Mouse (Mus musculus): ENCODE measurements around the gene Iqsec3. TPM values are rescaled to one million over a fixed set of nuclear protein-coding genes. Genes with fewer than 3 reads are reported as not detected.

Gene Iqsec3
- polyA plus RNA-seq, 1 experiment from 2014 or later = not detected

DNA sequence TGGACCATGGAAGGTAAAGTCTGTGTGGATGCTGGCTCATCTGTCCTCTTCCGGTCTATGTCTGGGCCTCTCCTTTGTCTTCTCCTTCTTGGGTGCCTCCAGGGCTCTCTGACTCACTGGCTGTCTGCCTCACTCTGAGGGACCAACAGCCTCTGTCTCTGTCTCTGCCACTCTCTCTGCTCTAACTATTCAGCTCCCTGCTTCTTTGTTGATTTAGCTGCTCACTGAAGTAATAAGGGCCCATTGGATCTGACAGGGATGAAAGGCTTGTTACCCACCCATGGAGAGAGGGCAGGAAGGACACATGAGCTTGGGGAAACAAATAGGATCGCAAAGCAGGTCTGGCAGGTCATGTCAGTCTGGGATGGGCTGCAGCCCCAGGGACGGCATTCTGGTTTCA lies 106.4 kb downstream of the Iqsec3 start:
- no peak for DNase-seq (ENCODE audit: low spot score)

DNA sequence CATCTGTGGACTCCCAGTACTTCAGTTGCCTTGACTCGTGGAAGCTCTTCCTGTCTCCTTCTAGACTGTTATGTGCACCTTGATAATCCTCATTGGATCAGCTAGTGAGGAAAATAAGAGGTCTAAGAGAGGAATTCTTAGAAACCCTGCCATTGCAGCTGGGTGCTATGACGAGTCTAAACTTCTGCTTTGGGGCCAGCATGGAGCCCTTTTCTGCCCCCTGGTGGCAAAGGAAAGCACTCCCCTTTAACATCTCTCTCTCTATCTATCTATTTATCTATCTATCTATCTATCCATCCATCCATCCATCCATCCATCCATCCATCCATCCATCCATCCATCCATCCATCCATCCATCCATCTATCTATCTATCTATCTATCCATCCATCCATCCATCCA lies 106.9 kb downstream of the Iqsec3 start:
- peak; percentile 40 for DNase-seq (ENCODE audit: low spot score)

DNA sequence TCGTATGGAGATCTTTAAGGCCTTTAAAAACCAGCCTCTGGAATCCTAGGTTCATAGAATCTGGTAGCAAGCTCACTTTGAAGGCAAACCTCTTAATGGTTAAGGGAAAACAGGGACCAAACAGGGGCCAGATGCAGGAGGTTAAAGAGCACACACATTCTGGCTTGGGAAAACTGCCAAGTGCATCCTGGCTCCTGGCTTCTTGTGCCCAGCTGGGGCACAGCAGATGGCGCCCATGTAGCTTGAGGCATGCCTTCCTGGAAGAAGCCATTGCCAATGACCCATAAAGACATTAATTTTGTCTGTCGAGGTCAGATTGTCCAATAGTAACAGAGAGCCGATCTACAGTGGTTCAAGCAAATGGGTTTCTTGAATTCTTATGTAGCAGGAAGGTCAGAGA lies 109.5 kb downstream of the Iqsec3 start:
- DNase-seq (ENCODE audit: low spot score) = no peak

DNA sequence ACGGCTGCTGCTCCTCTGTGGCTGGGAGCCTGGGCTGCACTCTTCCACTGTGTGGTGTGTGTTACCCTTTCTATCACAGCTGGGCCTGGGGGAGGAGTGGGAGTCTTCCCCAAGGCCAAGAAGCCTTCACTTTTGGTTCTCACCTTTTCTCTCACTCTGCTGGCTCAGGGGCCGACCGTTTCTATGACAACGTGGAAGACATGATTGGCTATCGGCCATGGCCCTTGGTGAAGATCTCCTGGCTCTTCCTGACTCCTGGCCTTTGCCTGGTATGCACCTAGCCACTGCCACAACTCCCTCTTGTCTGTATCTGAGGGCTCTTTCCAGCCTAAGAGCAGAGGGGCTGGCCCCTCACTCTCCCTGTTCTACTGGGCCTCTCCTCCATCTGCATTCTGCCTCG lies 110.4 kb downstream of the Iqsec3 start:
- no peak for DNase-seq (ENCODE audit: low spot score)

DNA sequence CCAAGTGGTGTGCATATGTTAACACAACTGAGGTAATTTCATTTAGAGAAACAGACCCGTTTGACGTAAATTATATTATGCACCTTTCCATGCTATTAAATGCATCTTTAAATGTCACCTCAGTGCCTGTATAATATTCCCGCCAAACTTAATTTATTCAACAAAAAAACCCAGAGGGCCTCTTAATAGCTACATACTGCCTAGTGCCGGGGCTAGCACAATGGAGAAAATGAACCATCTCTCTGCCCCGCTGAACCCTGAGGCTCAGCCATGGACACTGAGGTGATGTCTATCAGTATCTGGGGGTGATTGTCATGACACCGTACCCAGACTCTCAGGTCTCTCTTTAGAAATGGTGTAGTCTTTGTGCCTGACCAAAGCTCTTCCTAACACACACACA lies 116.2 kb downstream of the Iqsec3 start:
- DNase-seq (ENCODE audit: low spot score) = no peak

DNA sequence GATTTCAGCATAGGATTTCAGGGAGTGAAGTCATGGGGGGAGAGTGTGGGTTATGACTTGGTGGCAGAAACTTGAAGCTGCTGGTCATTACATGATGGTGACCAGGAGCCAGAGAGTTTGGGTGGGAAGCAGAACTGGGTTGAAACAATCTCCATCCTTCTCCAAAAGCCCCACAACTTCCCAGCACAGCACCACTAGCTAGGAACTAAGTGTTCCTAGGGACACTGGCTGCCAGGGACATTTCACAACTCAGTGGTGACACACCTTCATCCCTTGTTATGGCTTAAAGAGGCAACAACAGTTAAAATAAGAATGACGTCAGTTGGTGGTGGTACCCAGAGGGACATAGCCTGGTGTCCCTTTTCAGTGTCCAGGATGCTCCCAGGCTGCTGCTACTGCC lies 117.4 kb downstream of the Iqsec3 start:
- no peak for DNase-seq (ENCODE audit: low spot score)

DNA sequence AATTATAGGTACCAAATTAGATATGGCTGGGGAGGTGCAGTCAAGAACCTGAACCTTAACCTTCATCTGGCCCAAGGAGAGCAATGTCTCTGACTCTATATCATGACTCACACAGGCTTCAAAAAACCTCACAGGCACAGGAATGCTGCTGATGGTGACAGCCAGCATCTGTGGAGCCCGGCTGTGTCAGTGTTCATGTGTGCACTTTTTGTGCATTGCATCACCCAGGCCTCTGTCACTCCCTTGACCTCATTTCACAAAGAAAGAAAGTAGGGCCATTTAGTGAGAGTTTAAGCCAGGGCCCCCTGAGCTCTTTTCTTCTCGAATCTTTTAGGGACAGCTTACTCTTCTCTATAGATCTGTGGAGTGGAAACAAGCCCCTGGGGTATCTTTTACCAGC lies 121.2 kb downstream of the Iqsec3 start:
- DNase-seq (ENCODE audit: low spot score) = no peak

DNA sequence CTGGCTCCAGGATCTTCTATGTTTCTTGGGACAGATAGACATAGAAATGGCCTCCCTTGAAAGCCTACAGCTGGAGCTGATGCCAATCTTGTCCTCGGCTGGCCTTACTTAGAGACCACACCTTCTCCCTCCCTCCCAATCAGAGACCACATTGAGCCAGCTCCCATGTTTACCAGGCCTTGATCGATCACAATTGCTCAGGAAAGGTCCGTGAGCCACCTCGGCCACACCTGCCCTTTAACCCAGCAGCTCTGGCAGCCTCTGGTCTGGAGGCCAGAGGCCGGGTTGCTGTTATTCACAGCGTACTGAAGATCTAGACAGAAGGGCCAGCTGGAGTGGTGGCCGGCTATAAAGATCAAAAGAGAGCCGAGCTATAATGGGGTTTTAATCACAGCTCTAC lies 127.0 kb downstream of the Iqsec3 start:
- DNase-seq (ENCODE audit: low spot score) = no peak

DNA sequence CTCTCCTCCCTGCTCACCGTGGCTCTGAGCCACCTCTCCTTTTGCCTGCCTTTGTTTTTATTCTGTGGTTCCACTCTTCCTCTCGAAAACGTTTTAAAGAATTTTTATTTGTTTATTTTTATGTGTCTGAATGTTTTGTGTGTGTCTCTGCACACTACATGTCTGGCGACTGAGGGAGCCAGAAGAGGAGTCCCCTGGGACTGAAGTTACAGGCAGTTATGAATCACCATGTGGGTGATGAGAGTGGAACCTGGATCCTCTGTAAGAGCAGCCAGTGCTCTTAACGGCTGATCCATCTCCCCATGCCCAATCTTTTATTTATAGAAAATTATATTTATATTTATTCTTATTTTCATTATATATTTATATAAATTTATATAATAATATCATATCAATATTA lies 129.1 kb downstream of the Iqsec3 start:
- no peak for DNase-seq (ENCODE audit: low spot score)

DNA sequence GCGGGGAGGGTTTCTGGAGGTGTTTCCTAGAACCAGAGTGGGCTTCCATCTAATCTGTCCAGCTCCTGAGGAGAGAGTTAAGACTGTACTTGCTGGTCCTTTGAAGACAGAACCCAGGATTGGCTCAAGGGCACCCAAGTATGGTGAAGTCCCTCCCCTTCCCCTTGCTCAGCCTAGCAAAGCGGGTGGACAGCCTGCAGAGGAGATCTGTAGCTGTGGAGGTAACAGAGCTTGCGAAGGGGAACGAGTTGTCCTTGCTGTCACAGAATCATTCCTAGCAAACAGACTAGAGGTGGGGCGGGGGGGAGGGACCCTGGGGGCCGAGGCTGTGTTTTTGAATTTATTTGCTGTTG lies 129.7 kb downstream of the Iqsec3 start:
- no peak for DNase-seq (ENCODE audit: low spot score)

DNA sequence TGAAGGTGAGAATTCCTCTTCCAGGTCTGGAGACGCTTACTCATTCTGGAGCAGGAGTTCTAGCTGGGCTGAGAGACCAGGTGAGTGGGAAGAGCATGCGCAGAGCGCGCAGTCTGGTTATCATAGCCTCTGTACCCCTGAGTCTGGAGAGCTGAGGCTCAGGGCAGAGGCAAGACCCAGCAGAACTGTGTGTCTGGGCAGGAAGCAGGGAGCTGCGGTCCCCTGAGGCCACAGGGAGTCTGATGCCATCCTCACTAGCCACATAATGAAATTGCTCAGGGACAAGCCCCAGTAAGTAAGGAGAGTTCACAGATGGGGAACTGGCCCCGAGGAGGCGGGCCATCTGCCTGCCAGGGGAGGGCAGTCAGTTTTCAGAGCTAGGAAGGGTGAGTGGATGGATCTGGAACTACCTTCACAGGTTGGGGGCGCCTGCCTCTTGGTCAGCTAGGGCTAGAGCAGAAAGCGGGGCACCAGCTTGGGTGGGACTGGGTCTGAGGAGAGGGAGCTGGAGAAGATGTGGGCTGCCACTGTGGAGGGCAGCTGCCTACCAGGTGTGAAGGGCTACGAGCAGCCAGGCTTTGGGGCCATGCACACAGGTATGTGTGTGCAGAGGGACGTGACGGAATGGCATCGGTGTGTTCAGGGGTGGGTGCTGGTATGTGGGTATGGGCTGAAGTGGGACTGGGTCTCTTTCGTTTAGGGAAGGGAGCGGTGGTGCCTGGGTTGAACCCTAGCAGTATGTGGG lies 130.3 kb downstream of the Iqsec3 start, which contains the start of gene Slc6a12:
TSS of gene Slc6a12 (plus strand) at position 51 of the 745 bp plus-strand sequence.
- no peak for DNase-seq (ENCODE audit: low spot score)

DNA sequence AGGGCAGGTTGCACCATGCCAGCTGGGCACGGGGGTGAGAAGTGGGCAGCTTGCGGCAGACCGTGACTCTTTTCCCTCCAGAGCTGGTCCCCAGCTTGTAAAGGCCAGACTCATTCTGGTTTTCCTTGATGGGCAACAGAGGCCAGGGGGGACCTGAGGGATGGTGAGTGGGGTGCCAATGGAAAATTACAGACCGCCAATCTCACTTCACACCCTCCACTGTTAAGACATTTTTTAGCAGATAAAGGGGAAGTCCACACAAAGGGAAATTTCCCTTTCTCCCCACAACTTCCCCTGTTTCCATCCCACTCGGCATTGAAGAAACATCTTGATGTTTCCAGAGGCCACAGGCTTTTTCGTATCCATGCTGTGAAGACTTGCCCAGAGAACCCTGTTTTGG lies 131.8 kb downstream of the Iqsec3 start:
- no peak for DNase-seq (ENCODE audit: low spot score)

DNA sequence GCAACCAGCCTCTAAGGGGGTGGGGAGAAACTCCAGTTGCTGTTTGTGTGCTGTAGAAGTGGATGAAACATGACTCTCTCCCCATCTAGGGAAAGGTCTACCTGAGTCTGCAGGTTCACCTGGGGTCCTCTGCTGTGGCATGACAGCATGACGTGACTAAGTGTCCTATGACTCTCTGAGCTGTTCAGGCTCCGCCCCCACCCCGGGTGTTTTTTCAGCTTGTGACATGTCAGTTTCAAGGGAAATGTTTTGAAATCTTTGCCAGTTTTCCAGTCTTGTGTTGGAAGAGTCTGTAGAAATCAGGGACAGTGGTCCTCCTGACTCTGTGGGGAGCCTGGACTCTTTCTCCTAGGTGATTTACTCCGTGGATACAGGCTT lies 135.0 kb downstream of the Iqsec3 start:
- DNase-seq (ENCODE audit: low spot score) = no peak

DNA sequence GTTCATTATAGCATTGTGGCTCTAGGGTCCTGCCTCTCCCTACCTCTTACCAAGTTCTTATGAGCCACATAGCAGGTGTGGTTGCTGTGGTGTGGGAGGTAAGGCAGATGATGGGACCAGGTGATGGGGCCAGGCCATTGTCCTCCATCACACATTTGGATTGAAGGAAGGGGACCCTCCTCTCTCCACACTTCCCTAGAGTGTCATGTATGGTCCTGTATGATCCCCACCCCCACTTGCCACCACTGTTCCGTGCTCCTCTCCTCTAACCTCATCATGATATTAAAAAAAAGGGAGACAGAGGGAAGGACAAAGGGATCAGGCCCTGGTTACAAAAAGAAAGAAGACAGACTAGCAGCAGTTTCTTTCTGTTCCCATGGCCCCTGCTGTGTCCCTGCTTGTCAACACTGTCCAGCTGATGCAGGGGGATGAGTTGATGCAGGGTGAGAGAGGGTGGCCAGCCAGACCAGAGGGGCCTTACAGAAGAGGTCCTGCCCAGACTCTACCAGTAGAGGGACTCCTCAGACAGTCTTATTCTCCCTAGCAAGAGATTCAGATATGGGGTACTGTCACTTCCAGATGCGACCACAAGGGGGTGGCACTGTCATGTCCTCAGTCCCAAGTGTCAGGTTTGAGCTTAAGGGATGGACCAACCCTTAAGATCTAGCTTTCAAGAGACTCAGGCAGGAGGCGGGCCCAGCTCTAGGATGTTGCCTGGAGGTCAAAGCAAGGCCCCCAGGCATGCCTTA lies 135.5 kb downstream of the Iqsec3 start:
- peak; percentile 86 for DNase-seq (ENCODE audit: low spot score)

DNA sequence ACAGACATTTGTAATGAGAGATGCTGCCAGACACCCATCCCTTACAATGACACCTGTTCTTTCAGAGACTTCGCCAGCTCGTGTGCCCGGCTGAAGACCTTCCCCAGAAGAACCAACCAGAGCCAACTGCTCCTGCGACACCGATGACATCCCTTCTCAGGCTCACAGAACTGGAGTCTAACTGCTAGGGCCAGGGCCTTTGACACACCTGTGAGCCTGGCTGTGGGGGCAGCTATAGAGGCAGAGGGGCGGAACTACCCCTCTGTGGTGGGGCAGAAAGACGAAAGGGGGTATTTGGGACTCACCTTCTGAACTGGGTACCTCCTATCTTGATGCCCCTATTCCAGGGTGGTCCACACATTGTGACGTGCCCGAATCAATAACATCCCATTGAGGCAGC lies 136.2 kb downstream of the Iqsec3 start:
- DNase-seq (ENCODE audit: low spot score) = peak; percentile 11

DNA sequence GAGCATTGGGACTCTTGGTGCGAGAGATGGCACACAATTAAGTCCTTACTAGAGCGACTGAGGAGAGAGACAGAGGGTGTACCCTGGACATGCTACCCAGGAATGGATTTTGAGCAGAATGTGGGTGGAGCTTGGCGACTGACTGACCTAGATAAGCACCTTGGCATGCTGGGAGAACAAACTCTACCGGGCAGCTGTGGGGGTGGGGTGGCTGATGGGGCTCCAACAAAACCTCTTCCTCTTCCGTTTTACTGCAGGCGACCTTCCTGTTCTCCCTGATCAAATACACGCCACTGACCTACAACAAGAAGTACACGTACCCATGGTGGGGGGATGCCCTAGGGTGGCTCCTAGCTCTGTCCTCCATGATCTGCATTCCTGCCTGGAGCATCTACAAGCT lies 136.9 kb downstream of the Iqsec3 start:
- peak; percentile 63 for DNase-seq (ENCODE audit: low spot score)

DNA sequence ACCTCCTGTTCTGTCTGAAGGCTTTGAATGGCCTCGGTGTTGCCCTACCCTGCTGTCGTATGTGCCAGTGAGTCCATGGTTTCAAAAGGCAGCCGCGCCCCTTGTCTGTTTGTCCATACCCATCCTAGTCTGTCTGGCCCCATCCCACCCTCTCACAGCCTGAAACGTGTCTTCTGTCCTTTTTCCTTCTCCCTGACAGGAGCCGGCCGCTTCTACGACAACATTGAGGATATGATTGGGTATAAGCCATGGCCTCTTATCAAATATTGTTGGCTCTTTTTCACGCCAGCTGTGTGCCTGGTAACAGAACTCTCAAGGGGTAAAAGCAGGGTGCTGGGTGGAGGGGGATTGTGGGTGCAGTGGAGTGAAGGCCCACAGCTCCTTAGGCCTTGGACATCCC lies 137.6 kb downstream of the Iqsec3 start:
- no peak for DNase-seq (ENCODE audit: low spot score)

DNA sequence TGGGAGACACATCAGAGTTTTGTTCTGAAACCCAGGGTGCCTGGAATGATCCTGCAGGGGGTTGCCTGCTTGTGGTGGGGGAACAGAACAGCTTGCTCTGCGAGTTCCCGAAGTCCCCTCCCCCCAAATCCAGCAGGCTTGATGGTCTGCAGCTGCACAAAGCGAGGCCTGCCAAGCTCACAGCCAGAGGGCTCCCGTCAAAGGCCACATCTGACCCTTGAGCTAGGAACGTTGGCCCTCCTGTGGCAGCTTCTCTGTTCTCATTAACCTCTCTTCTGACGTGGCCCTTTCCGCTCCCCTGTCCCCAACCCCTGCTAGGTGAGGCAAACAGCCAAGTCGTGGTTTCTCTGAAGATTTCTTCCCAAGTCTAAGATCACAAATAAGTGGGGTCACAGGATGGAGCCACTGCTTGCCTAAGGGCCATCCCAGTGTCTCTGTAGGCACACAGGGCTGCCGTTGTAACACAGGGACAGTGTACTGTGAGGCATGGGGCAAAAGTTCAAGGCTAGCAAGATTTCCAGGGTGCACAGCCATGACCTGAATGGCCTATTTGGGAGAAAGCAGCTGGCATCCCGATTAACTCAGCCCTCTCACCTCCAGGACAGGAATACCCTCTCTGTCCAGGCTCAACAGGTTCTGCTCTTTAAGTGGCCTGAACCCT lies 143.5 kb downstream of the Iqsec3 start:
- no peak for DNase-seq (ENCODE audit: low spot score)

DNA sequence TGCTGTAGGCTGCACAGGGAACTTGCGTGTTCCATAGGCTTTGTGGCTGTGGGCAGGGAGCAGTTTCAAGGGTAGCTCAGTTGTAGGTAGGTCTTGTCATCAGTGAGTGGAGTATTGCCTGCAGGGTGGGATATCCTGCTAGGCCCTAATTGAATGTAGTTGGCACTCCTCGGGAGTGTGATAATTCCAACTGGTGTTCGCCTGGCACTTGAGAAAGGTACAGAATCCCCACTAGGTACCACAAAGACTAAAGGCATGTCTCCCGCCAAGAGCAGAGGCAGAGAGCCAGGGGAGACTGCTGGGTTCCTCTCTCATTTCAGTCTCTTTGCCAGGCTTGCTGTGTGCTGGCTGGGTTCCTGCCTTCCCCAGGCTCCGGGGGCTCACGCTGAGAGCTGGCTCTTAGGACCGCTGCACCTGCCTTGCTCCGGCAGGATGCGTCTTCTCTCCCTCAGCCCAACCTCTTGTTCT lies 145.0 kb downstream of the Iqsec3 start:
- no peak for DNase-seq (ENCODE audit: low spot score)

DNA sequence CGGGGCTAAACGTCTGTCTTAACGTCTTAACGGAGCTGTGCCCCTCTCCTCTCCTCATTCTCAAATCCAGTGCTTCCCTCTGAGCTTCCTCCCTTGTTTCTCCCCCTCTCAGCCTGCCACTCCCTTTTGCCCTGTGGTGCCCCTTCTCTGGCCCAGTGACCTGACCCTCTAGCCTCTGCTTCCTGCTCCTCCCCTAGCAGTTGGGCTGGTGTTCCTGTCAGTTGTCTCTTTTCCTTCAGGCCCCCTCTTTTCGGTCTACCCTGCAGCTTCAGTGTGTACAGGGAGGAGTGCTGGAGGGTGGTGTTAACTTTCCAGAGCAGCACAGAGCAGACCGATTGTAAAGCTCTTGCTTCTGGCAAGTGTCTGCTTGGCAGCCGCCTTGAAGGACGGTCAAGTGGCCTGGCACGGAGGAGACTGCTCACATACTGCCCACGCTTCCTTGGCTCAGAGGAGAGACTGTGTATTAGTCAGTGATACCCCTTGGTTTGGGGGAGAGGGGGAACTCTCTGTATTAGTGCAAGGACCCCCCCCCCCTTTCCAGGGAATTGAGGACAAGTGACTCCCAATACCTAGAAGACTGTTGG lies 146.9 kb downstream of the Iqsec3 start:
- no peak for DNase-seq (ENCODE audit: low spot score)

DNA sequence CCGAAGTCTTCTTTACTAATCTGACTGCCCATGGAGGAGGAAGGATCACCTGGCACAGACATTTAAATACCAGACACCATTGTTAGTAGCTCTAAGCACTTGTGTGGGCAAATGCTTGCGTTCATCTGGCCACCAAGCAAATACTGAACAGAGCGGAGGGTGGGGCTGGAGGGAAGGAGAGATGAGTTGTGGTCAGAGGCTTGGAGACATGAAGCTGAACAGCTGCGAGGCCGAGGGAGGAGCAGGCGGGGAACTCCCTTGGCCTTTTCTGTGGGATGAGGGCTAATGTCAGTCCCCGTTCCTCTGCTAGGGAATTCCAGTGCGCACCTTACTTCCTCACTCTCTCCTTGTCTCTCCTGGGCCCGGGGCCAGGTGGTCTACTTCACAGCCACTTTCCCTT lies 147.7 kb downstream of the Iqsec3 start:
- DNase-seq (ENCODE audit: low spot score) = no peak

DNA sequence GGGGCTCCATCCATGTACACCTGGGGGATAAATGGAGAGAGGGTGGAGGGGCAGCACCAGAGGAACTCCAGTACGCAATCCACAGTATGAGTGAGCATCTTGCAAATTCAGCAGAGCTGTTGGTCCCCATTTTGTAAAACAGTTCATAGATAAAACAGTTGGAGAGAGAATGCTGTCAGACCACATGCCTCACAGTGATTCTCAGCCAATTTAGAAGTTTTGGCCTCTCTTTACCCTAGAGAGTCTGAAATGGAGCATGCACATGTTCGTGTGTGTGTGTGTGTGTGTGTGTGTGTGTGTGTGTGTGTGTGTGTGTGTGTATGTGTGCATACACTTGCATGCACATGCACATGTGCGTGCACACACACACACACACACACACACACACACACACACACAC lies 148.2 kb downstream of the Iqsec3 start:
- no peak for DNase-seq (ENCODE audit: low spot score)

Data from thymus, postnatal 0 days (tissue).